ENCODE assay signal across 21 mouse cellular contexts in genomic region chr5:71951398-71951797, GRCm38 (mm10).
DNase-seq lines count a peak whose midpoint lies in the region; ATAC-seq and TF ChIP-seq lines count a peak whose summit lies in the region.
"Had no signal": no experiment of that assay in that cellular context is flagged by ENCODE, and none has a peak within 500 bp of the region (broad histone marks: within the 10 kb centered on the region; RNA-seq: fewer than 3 reads in every experiment).

No protein-coding gene starts in this region.

- no peaks in the 10 kb centered on the region for H3K9me3 ChIP-seq in lung, postnatal 0 days (ENCODE audit: low read length)
- H3K9me3 ChIP-seq: embryonic facial prominence, embryonic 15.5 days; hindbrain, embryonic 10.5 days; limb, embryonic 13.5 days had no signal

- DNase-seq in adrenal gland, postnatal 10 days = peak; percentile 3
- no peak for DNase-seq in adrenal gland, adult (ENCODE audit: inconsistent age in 2 of 2, low spot score in 1 of 2)
- peak; percentile 16 for DNase-seq in heart, postnatal 4 days
- DNase-seq in heart, postnatal 25 days (ENCODE audit: low spot score) = no peak
- DNase-seq in lung, postnatal 0 days (ENCODE audit: low spot score) = peak; percentile 9
- DNase-seq in lung, postnatal 14 days = no peak
- DNase-seq in skeletal muscle tissue, adult 2 months (ENCODE audit: low read depth, low spot score) = peak; percentile 7
- DNase-seq in frontal cortex, postnatal 25 days (ENCODE audit: low spot score in 2 of 2) = no peak
- DNase-seq: forebrain, postnatal 0 days; heart, adult 2 months; kidney, adult 2 months; kidney, postnatal 36 days; layer of hippocampus, adult 9-11 months; right cerebral cortex, adult 18-20 months; thymus, postnatal 14 days had no signal

- no peak overlapping the region for H3K4me3 ChIP-seq in lung, postnatal 0 days (ENCODE audit: low read depth, low read length)
- H3K4me3 ChIP-seq: embryonic facial prominence, embryonic 15.5 days; heart, adult 2 months; hindbrain, embryonic 10.5 days; limb, embryonic 13.5 days had no signal

- no peaks in the 10 kb centered on the region for H3K36me3 ChIP-seq in lung, postnatal 0 days (ENCODE audit: insufficient read depth, low read length)
- H3K36me3 ChIP-seq: embryonic facial prominence, embryonic 15.5 days; hindbrain, embryonic 10.5 days; limb, embryonic 13.5 days had no signal

- no peak for TF ChIP-seq EP300 in lung, postnatal 0 days (IDR thresholded peaks at IDR 0.05)

- H3K4me1 ChIP-seq in lung, postnatal 0 days (ENCODE audit: insufficient read depth, low read depth, low read length) = no peaks in the 10 kb centered on the region
- H3K4me1 ChIP-seq: embryonic facial prominence, embryonic 15.5 days; hindbrain, embryonic 10.5 days; limb, embryonic 13.5 days had no signal

- no peak for TF ChIP-seq CTCF in lung, postnatal 0 days (IDR thresholded peaks at IDR 0.05)

- no peak overlapping the region for H3K9ac ChIP-seq in lung, postnatal 0 days (replicated peaks; ENCODE audit: low read depth)
- H3K9ac ChIP-seq: embryonic facial prominence, embryonic 15.5 days; forebrain, postnatal 0 days; limb, embryonic 13.5 days; liver, embryonic 14.5 days had no signal

- H3K27me3 ChIP-seq in lung, postnatal 0 days (replicated peaks; ENCODE audit: insufficient read depth, low read length) = no peaks in the 10 kb centered on the region
- H3K27me3 ChIP-seq: CH12.LX; embryonic facial prominence, embryonic 15.5 days; limb, embryonic 13.5 days had no signal

- ATAC-seq in lung, postnatal 0 days = no peak
- ATAC-seq: forebrain, postnatal 0 days; midbrain, embryonic 16.5 days had no signal

- intact Hi-C loops in heart, postnatal 25 days (cut with DNase I) = no loop called here

- H3K27ac ChIP-seq in lung, postnatal 0 days (ENCODE audit: low read length) = no peak overlapping the region
- H3K27ac ChIP-seq: embryonic facial prominence, embryonic 15.5 days; heart, adult 2 months; hindbrain, embryonic 10.5 days; limb, embryonic 13.5 days; liver, embryonic 14.5 days had no signal

- 82% methylated on average over 1 of the region's 1 CpGs for WGBS in lung, postnatal 0 days

- H3K4me2 ChIP-seq in lung, postnatal 0 days (replicated peaks; ENCODE audit: low read depth, low read length) = no peak overlapping the region
- H3K4me2 ChIP-seq: embryonic facial prominence, embryonic 15.5 days; limb, embryonic 13.5 days had no signal

Comparison
In these comparisons a context has a peak if more than half of its experiments do, and no peak if none do; other contexts are left out.
1. DNase-seq: peak in adrenal gland, postnatal 10 days (single experiment), heart, postnatal 4 days (single experiment), lung, postnatal 0 days (single experiment) and skeletal muscle tissue, adult 2 months (single experiment); none in adrenal gland, adult (0 of 2), heart, postnatal 25 days (single experiment), lung, postnatal 14 days (single experiment) and frontal cortex, postnatal 25 days (0 of 2).